Mouse (Mus musculus): ENCODE results near the gene Nptxr.

DNA sequence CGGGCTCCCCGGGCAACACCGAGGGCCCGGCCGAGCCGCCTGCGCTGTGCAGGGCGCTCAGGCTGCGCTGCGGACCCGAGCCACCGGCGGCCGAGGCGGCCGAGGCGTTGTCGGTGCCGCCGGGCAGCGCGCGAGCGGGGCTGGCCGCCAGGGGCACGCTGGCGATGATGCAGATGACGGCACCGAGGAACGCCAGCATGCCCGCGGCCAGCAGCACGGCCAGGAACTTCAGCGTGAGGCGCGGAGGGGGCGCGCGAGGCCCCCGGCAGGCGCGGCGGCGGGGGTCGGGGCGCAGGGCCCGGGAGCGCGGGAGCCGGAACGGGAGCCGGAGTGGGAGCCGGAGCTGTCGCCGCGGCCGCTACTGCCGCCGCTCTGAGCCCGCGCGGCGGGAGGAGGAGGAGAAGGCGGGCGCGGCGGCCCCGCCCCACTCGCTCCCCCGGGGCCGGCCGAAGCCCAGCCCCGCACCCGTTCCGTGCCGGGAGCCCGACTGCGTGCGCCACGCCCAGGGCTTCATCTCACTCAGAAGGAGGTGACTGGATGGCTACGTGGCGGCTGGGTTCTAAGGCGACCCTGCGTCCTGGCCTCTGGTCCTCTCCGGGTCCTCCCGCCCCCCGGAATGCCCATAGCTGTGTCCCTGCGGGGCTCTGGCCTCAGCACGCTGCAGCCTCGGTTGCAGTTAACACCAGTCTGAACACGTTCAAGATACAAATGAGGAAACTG lies at the start of gene Nptxr:
- TF ChIP-seq CTCF (IDR thresholded peaks at IDR 0.05; ENCODE audit: low read depth) (no peak), EP300 (IDR thresholded peaks at IDR 0.05; ENCODE audit: low read depth) (no peak)
